Mouse (Mus musculus) heart, adult 2 months (tissue): Measurements from ENCODE around the gene Ntmt1. TPM values are rescaled to one million over a fixed set of nuclear protein-coding genes. Genes with fewer than 3 reads are reported as not detected.
A peak's percentile ranks its signal among the peaks of the same experiment; 100 is the strongest.

ENCODE experiments used
- DNase-seq, 2 experiments: peaks; one replicate each; pipeline ENCODE4 v3.0.0; 2021
- H3K27ac ChIP-seq: fragments of 200-600 bp; 2 replicates; pipeline ENCODE4 v1.8.1; 2022
- H3K27me3 ChIP-seq: fragments of 200-500 bp; 2 replicates; pipeline ENCODE4 v1.6.1; 2012; ENCODE audit warnings: mild to moderate bottlenecking, low read length, inconsistent platforms, mixed read lengths; ENCODE audit not compliant: control insufficient read depth, insufficient read depth
- H3K36me3 ChIP-seq: fragments of 200-500 bp; 2 replicates; pipeline ENCODE4 v1.6.1; 2012; ENCODE audit warnings: low read length, inconsistent platforms; ENCODE audit not compliant: control insufficient read depth, insufficient read depth
- H3K4me1 ChIP-seq: fragments of 200-500 bp; 2 replicates; pipeline ENCODE4 v1.6.1; 2011; ENCODE audit warnings: low read length; ENCODE audit not compliant: control insufficient read depth, insufficient read depth
- H3K4me3 ChIP-seq: fragments of 200-600 bp; 2 replicates; pipeline ENCODE4 v1.8.1; 2022
- H3K79me2 ChIP-seq: fragments of 200-500 bp; replicated peaks from 2 replicates; pipeline ENCODE4 v1.6.1; 2012; ENCODE audit warnings: mild to moderate bottlenecking, inconsistent platforms, low read length, moderate library complexity, mixed read lengths; ENCODE audit not compliant: control insufficient read depth, insufficient read depth
- H3K9ac ChIP-seq: fragments of 200-500 bp; 2 replicates; pipeline ENCODE4 v1.6.1; 2012; ENCODE audit warnings: low read depth, mild to moderate bottlenecking, control low read depth, inconsistent platforms, low read length, mixed read lengths
- CTCF ChIP-seq: fragments of 200-600 bp; IDR thresholded peaks from 2 replicates; pipeline ENCODE4 v1.8.1; 2022; ENCODE audit warnings: antibody characterized with exemption, mild to moderate bottlenecking, moderate library complexity
- EP300 ChIP-seq: fragments of 200-500 bp; IDR thresholded peaks from 2 replicates; pipeline ENCODE4 v1.6.1; 2011; ENCODE audit warnings: low read depth, low read length, control low read depth; ENCODE audit not compliant: insufficient read depth
- POLR2A ChIP-seq: fragments of 200-500 bp; IDR thresholded peaks from 2 replicates; pipeline ENCODE4 v1.6.1; 2011; ENCODE audit warnings: mild to moderate bottlenecking, low read depth, low read length, control low read depth; ENCODE audit not compliant: insufficient read depth
- WGBS: fragments of 180-500 bp; shearing (Covaris S2); methylation state at CpG from one replicate; pipeline ENCODE4 v1.1.7; 2018; 5-methylcytosine and 5-hydroxymethylcytosine counted together
- intact Hi-C: fragments of 180-260 bp; cut with DNase I; formaldehyde crosslinking; loops from one replicate; pipeline ENCODE4 v1.15.1; 2025
- polyA plus RNA-seq: library from polyadenylated mRNA; depleted of rRNA; stranded (reverse); fragments of >200 nt; gene quantifications from 2 replicates; pipeline ENCODE4 v1.2.3, GENCODE M21; 2012
- total RNA-seq, 2 experiments: library from RNA; stranded (reverse); gene quantifications; 2 replicates each; pipeline ENCODE4 v1.2.3; 2021

The Ntmt1 gene
- total and polyA plus RNA-seq, 3 experiments, result 22.0 to 30.2 (median 27.3) TPM

GRCm38 (mm10) chr2:30808296-30808655, 650 bp downstream of the Ntmt1 start:
- H3K79me2 ChIP-seq, result no peaks in the 10 kb centered on the region; the same call in 1 of the 2 replicates
- TF ChIP-seq CTCF, result no peak
- no peak for TF ChIP-seq POLR2A
- H3K4me3 ChIP-seq, result peak overlapping the region; percentile 91
- H3K36me3 ChIP-seq, result no peaks in the 10 kb centered on the region
- peak overlapping the region; percentile 67 for H3K9ac ChIP-seq
- peaks cover 7% of the 10 kb centered on the region for H3K4me1 ChIP-seq
- peak overlapping the region; percentile 93 for H3K27ac ChIP-seq
- DNase-seq, result no peak
- intact Hi-C loops, result loop anchor here (2.0 kb wide), 1 partner anchor 17 kb away; no protein-coding TSS in a partner anchor
- WGBS, result under 1% methylated on average over 10 of the region's 10 CpGs
- no peaks in the 10 kb centered on the region for H3K27me3 ChIP-seq

GRCm38 (mm10) chr2:30809503-30809902, 1.9 kb downstream of the Ntmt1 start:
- Histone ChIP-seq H3K36me3 (no peaks in the 10 kb centered on the region), H3K9ac (no peak overlapping the region), H3K4me1 (peaks cover 7% of the 10 kb centered on the region), H3K27ac (no peak overlapping the region), H3K79me2 (no peaks in the 10 kb centered on the region; the same call in 1 of the 2 replicates), H3K4me3 (no peak overlapping the region), H3K27me3 (no peaks in the 10 kb centered on the region)
- intact Hi-C loops, result loop anchor here (2.0 kb wide), 1 partner anchor 15 kb away; no protein-coding TSS in a partner anchor
- DNase-seq, result no peak
- 67% methylated on average over 5 of the region's 5 CpGs for WGBS
- TF ChIP-seq EP300, result no peak
- no peak for TF ChIP-seq POLR2A
- TF ChIP-seq CTCF, result no peak

- WGBS, result 77% methylated on average over 7 of the region's 7 CpGs
- H3K27ac ChIP-seq, result no peak overlapping the region
- DNase-seq, result no peak
- no peaks in the 10 kb centered on the region; the same call in 1 of the 2 replicates for H3K79me2 ChIP-seq
- intact Hi-C loops, result no loop called here
- H3K9ac ChIP-seq, result no peak overlapping the region
- H3K4me3 ChIP-seq, result no peak overlapping the region
- H3K36me3 ChIP-seq, result no peaks in the 10 kb centered on the region
- TF ChIP-seq CTCF (no peak), POLR2A (no peak), EP300 (no peak)
- H3K4me1 ChIP-seq, result peaks cover 7% of the 10 kb centered on the region
- H3K27me3 ChIP-seq, result no peaks in the 10 kb centered on the region
Observed at GRCm38 (mm10) chr2:30810573-30810972, 2.9 kb downstream of the Ntmt1 start.

- no peak overlapping the region for H3K27ac ChIP-seq
- no peak overlapping the region for H3K9ac ChIP-seq
- no peak overlapping the region for H3K4me3 ChIP-seq
- no peaks in the 10 kb centered on the region for H3K4me1 ChIP-seq
- intact Hi-C loops, result no loop called here
- no peak for TF ChIP-seq POLR2A
- TF ChIP-seq CTCF, result no peak
- TF ChIP-seq EP300, result no peak
- H3K27me3 ChIP-seq, result no peaks in the 10 kb centered on the region
- no peak for DNase-seq
- WGBS, result 88% methylated on average over 1 of the region's 1 CpGs
- H3K36me3 ChIP-seq, result no peaks in the 10 kb centered on the region
- no peaks in the 10 kb centered on the region for H3K79me2 ChIP-seq
Observed at GRCm38 (mm10) chr2:30816383-30816782, 8.8 kb downstream of the Ntmt1 start.

- H3K27me3 ChIP-seq, result no peaks in the 10 kb centered on the region
- no peaks in the 10 kb centered on the region for H3K36me3 ChIP-seq
- H3K79me2 ChIP-seq, result no peaks in the 10 kb centered on the region
- WGBS, result 86% methylated on average over 5 of the region's 5 CpGs
- no peaks in the 10 kb centered on the region for H3K4me1 ChIP-seq
- DNase-seq, result no peak
- H3K9ac ChIP-seq, result no peak overlapping the region
- no peak for TF ChIP-seq POLR2A
- no peak for TF ChIP-seq EP300
- intact Hi-C loops, result no loop called here
- no peak overlapping the region for H3K4me3 ChIP-seq
- H3K27ac ChIP-seq, result no peak overlapping the region
Observed at GRCm38 (mm10) chr2:30819873-30820272, 12.2 kb downstream of the Ntmt1 start.

- TF ChIP-seq CTCF, result peak; percentile 58
- TF ChIP-seq POLR2A, result no peak
- no peak for TF ChIP-seq EP300
- WGBS, result 94% methylated on average over 3 of the region's 3 CpGs
- Histone ChIP-seq H3K4me3 (no peak overlapping the region), H3K36me3 (no peaks in the 10 kb centered on the region), H3K9ac (no peak overlapping the region), H3K27me3 (no peaks in the 10 kb centered on the region), H3K4me1 (no peaks in the 10 kb centered on the region), H3K79me2 (no peaks in the 10 kb centered on the region), H3K27ac (no peak overlapping the region)
- intact Hi-C loops, result no loop called here
- no peak for DNase-seq
Observed at GRCm38 (mm10) chr2:30821073-30821472, 13.4 kb downstream of the Ntmt1 start.

GRCm38 (mm10) chr2:30822460-30822859, 14.8 kb downstream of the Ntmt1 start:
- intact Hi-C loops, result no loop called here
- 88% methylated on average over 8 of the region's 8 CpGs for WGBS
- Histone ChIP-seq H3K27ac (no peak overlapping the region), H3K4me3 (no peak overlapping the region), H3K79me2 (no peaks in the 10 kb centered on the region; the same call in 1 of the 2 replicates), H3K4me1 (peaks cover 5% of the 10 kb centered on the region), H3K27me3 (no peaks in the 10 kb centered on the region), H3K9ac (no peak overlapping the region), H3K36me3 (no peaks in the 10 kb centered on the region)
- no peak for DNase-seq
- TF ChIP-seq POLR2A (no peak), CTCF (no peak), EP300 (no peak)
